Mouse (Mus musculus): ENCODE results near the gene Gm10217.

Gene Gm10217

GRCm38 (mm10) chr8:9863951-9864350, at the start of gene Gm10217:
Gene Gm10217, plus strand, starts transcription at chr8:9864251.
- DNase-seq (ENCODE audit: low spot score in 2 of 2) = no peak

GRCm38 (mm10) chr8:9824770-9825169, 39.3 kb upstream of the Gm10217 start:
- peak; percentile 31 to 32 for DNase-seq (ENCODE audit: low spot score in 2 of 2)

GRCm38 (mm10) chr8:9840257-9840656, 23.8 kb upstream of the Gm10217 start:
- DNase-seq (ENCODE audit: low spot score in 2 of 2) = no peak

GRCm38 (mm10) chr8:9859286-9859685, 4.8 kb upstream of the Gm10217 start:
- DNase-seq (ENCODE audit: low spot score in 2 of 2) = no peak

- DNase-seq (ENCODE audit: low spot score in 2 of 2) = no peak
These were observed 3.4 kb upstream of the Gm10217 start for GRCm38 (mm10) chr8:9860539-9861203.

GRCm38 (mm10) chr8:9865150-9865549, 1.1 kb downstream of the Gm10217 start:
- peak; percentile 21 to 45 for DNase-seq (ENCODE audit: low spot score in 2 of 2)

- DNase-seq (ENCODE audit: low spot score in 2 of 2) = no peak
These were observed 4.0 kb downstream of the Gm10217 start for GRCm38 (mm10) chr8:9868094-9868493.

- DNase-seq (ENCODE audit: low spot score in 2 of 2) = no peak
These were observed 12.2 kb downstream of the Gm10217 start for GRCm38 (mm10) chr8:9876241-9876640.

GRCm38 (mm10) chr8:9879921-9880320, 15.9 kb downstream of the Gm10217 start:
- DNase-seq (ENCODE audit: low spot score in 2 of 2) = no peak

- no peak for DNase-seq (ENCODE audit: low spot score in 2 of 2)
These were observed 22.7 kb downstream of the Gm10217 start for GRCm38 (mm10) chr8:9886714-9887113.

- DNase-seq (ENCODE audit: low spot score in 2 of 2) = no peak
These were observed 35.1 kb downstream of the Gm10217 start for GRCm38 (mm10) chr8:9899199-9899598.

GRCm38 (mm10) chr8:9899673-9900072, 35.6 kb downstream of the Gm10217 start:
- DNase-seq (ENCODE audit: low spot score in 2 of 2) = no peak

All from right cerebral cortex, postnatal 36 days (tissue).